Mouse (Mus musculus) telencephalon, adult 2 months (tissue): ENCODE measurements around the gene Gm37240.
A peak's percentile ranks its signal among the peaks of the same experiment; 100 is the strongest.

ENCODE experiments used
- DNase-seq: peaks from one replicate; pipeline ENCODE4 v3.0.0-alpha.2; 2011; ENCODE audit warnings: low read depth, low spot score

The Gm37240 gene

GRCm38 (mm10) chr3:84836029-84836428 is 1051.3 kb downstream of the Gm37240 start:
- DNase-seq = no peak

- no peak for DNase-seq
Measured at GRCm38 (mm10) chr3:84829366-84829765, 1058.0 kb downstream of the Gm37240 start.

- no peak for DNase-seq
Measured at GRCm38 (mm10) chr3:84827617-84828016, 1059.7 kb downstream of the Gm37240 start.

- DNase-seq = no peak
Measured at GRCm38 (mm10) chr3:84826938-84827337, 1060.4 kb downstream of the Gm37240 start.

- DNase-seq = no peak
Measured at GRCm38 (mm10) chr3:84826405-84826804, 1060.9 kb downstream of the Gm37240 start.

- DNase-seq = no peak
Measured at GRCm38 (mm10) chr3:84825990-84826389, 1061.3 kb downstream of the Gm37240 start.

GRCm38 (mm10) chr3:84820654-84821201 is 1066.6 kb downstream of the Gm37240 start:
- DNase-seq = no peak

- DNase-seq = no peak
Measured at GRCm38 (mm10) chr3:84816951-84817350, 1070.4 kb downstream of the Gm37240 start.

- no peak for DNase-seq
Measured at GRCm38 (mm10) chr3:84815461-84815860, 1071.9 kb downstream of the Gm37240 start.

GRCm38 (mm10) chr3:84814762-84815381 is 1072.4 kb downstream of the Gm37240 start, which contains the start of gene Fbxw7:
Fbxw7 (plus strand) TSS chr3:84815268.
- DNase-seq = no peak

- peak; percentile 98 for DNase-seq
Measured at GRCm38 (mm10) chr3:84814157-84814761, 1073.1 kb downstream of the Gm37240 start.

GRCm38 (mm10) chr3:84813436-84814156 is 1073.7 kb downstream of the Gm37240 start:
- no peak for DNase-seq

GRCm38 (mm10) chr3:84810803-84811202 is 1076.5 kb downstream of the Gm37240 start:
- DNase-seq = no peak

GRCm38 (mm10) chr3:84808906-84809305 is 1078.4 kb downstream of the Gm37240 start:
- no peak for DNase-seq

GRCm38 (mm10) chr3:84807826-84808225 is 1079.5 kb downstream of the Gm37240 start:
- DNase-seq = no peak

GRCm38 (mm10) chr3:84806206-84806605 is 1081.1 kb downstream of the Gm37240 start:
- no peak for DNase-seq

GRCm38 (mm10) chr3:84804036-84804435 is 1083.3 kb downstream of the Gm37240 start:
- no peak for DNase-seq

GRCm38 (mm10) chr3:84787914-84788313 is 1099.4 kb downstream of the Gm37240 start:
- DNase-seq = no peak

GRCm38 (mm10) chr3:84776084-84776483 is 1111.2 kb downstream of the Gm37240 start:
- no peak for DNase-seq

GRCm38 (mm10) chr3:84775577-84775976 is 1111.7 kb downstream of the Gm37240 start:
- no peak for DNase-seq

GRCm38 (mm10) chr3:84775067-84775423 is 1112.3 kb downstream of the Gm37240 start:
- DNase-seq = no peak

GRCm38 (mm10) chr3:84774246-84775066 is 1112.9 kb downstream of the Gm37240 start:
- DNase-seq = no peak
